Mouse (Mus musculus): ENCODE data around the gene Arhgef39. TPM values are rescaled to one million over a fixed set of nuclear protein-coding genes. Genes with fewer than 3 reads are reported as not detected.
A peak's percentile ranks its signal among the peaks of the same experiment; 100 is the strongest.

The Arhgef39 gene
- polyA plus RNA-seq, 1 experiment from 2014 or later: 6.0 TPM

DNA sequence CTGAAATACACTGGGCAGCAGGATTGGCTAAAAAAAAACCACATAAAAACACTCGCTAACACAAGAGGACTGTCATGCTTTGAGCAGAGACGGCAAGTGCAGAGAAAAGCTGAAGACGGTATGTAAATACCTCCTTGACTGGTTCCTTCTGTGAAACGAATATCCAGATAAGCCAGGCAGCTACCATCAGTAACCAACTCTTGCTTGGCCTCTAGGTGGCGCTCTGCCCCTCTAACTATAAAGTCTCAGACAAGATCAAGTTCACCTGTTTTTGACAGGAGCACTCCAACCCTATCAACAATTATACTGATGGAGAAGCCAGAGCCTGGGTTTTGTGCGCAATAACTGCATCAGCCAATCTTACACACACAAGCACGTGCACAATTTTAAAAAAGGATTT is 31.1 kb upstream of the Arhgef39 start:
- peak; percentile 85 for DNase-seq
- Histone ChIP-seq H3K4me3 (replicated peaks; ENCODE audit: low read depth, low read length) (no peak overlapping the region), H3K36me3 (ENCODE audit: control insufficient read depth, insufficient read depth, low read length) (peaks cover 46% of the 10 kb centered on the region), H3K27me3 (ENCODE audit: control insufficient read depth, insufficient read depth, low read length) (0 out of 2 replicates have a peak, but pooled peaks cover under 1% of the 10 kb centered on the region), H3K4me1 (ENCODE audit: control insufficient read depth, insufficient read depth, low read length) (no peaks in the 10 kb centered on the region), H3K9ac (replicated peaks; ENCODE audit: low read length) (no peak overlapping the region), H3K9me3 (ENCODE audit: control insufficient read depth, low read length) (no peaks in the 10 kb centered on the region), H3K4me2 (ENCODE audit: low read length) (no peak overlapping the region), H3K27ac (replicated peaks; ENCODE audit: low read depth, low read length) (no peak overlapping the region)
- ATAC-seq (ENCODE audit: low FRiP score, low TSS enrichment): no peak
- WGBS: 21% methylated on average over 7 of the region's 7 CpGs

DNA sequence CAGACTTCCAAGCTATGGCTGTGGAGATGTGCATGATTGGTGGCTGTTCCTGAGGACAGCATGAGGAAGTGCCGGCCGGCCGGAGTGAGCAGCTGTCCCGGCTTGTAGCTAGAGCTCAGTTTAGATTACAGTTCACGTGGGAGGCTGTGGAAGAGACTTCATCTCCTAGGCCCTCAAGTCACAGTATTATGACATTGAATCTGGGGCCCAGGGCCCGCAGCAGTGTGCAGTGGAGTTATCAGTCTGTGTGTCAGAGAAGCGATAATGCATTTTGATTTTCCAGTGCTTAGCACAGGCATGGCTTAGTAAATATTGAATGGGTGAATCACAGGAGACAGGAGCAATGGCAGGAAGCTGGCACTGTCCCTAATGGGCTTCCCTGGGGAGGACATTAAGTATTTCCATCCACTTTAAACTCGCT is 30.6 kb upstream of the Arhgef39 start:
- 73% methylated on average over 8 of the region's 8 CpGs for WGBS
- no peak for ATAC-seq (ENCODE audit: low FRiP score, low TSS enrichment)

DNA sequence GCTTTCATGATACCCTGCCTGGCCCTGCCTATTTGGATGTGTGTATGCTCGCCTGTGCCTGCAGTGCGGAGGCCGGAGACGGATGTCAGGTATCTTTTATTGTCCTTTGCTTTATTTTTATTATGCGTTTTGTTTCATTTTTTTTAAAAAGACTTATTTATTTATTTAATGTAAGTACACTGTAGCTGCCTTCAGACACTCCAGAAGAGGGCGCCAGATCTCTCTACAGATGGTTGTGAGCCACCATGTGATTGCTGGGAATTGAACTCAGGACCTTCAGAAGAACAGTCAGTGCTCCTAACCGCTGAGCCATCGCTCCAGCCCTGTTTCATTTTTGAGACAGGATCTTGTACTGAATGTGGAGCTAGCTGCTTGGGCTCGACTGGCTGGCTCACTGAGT is 29.0 kb upstream of the Arhgef39 start:
- Histone ChIP-seq H3K27ac (replicated peaks; ENCODE audit: low read depth, low read length) (no peak overlapping the region), H3K9ac (replicated peaks; ENCODE audit: low read length) (no peak overlapping the region), H3K4me1 (ENCODE audit: control insufficient read depth, insufficient read depth, low read length) (0 out of 2 replicates have a peak, but pooled peaks cover 8% of the 10 kb centered on the region), H3K9me3 (ENCODE audit: control insufficient read depth, low read length) (no peaks in the 10 kb centered on the region), H3K4me2 (ENCODE audit: low read length) (no peak overlapping the region), H3K36me3 (ENCODE audit: control insufficient read depth, insufficient read depth, low read length) (peaks cover 25% of the 10 kb centered on the region), H3K4me3 (replicated peaks; ENCODE audit: low read depth, low read length) (no peak overlapping the region), H3K27me3 (ENCODE audit: control insufficient read depth, insufficient read depth, low read length) (peaks cover 12% of the 10 kb centered on the region)
- ATAC-seq (ENCODE audit: low FRiP score, low TSS enrichment) (no peak), DNase-seq (no peak)
- WGBS: 84% methylated on average over 9 of the region's 9 CpGs

More for the DNA sequence above, 30.6 kb upstream of the Arhgef39 start:
- no peak for DNase-seq
- Histone ChIP-seq H3K36me3 (ENCODE audit: control insufficient read depth, insufficient read depth, low read length) (peaks cover 41% of the 10 kb centered on the region), H3K27me3 (ENCODE audit: control insufficient read depth, insufficient read depth, low read length) (0 out of 2 replicates have a peak, but pooled peaks cover 5% of the 10 kb centered on the region), H3K4me3 (replicated peaks; ENCODE audit: low read depth, low read length) (no peak overlapping the region), H3K4me1 (ENCODE audit: control insufficient read depth, insufficient read depth, low read length) (no peaks in the 10 kb centered on the region), H3K4me2 (ENCODE audit: low read length) (no peak overlapping the region), H3K9ac (replicated peaks; ENCODE audit: low read length) (no peak overlapping the region), H3K27ac (replicated peaks; ENCODE audit: low read depth, low read length) (no peak overlapping the region), H3K9me3 (ENCODE audit: control insufficient read depth, low read length) (no peaks in the 10 kb centered on the region)

DNA sequence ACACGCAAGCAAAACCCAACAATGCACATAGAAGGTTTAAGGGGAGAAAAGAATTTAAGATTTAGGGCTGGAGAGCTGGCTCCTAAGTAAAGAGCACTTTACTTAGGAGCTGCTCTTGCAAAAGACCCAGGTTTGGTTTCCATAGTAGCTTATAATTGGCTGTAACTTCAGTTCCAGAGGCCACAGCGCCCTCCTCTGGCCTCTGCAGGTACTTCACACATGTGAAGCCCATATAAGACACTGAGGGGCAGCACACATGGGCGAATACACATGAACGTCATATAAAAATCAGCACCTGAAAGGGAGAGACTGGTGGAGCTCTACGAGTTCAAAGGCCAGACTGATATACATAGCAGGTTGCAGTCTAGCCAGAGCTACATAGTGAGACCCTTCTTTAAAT is 28.4 kb upstream of the Arhgef39 start:
- Histone ChIP-seq H3K36me3 (ENCODE audit: control insufficient read depth, insufficient read depth, low read length) (peaks cover 19% of the 10 kb centered on the region), H3K27ac (replicated peaks; ENCODE audit: low read depth, low read length) (no peak overlapping the region), H3K9ac (replicated peaks; ENCODE audit: low read length) (no peak overlapping the region), H3K27me3 (ENCODE audit: control insufficient read depth, insufficient read depth, low read length) (peaks cover 18% of the 10 kb centered on the region), H3K9me3 (ENCODE audit: control insufficient read depth, low read length) (no peaks in the 10 kb centered on the region), H3K4me3 (replicated peaks; ENCODE audit: low read depth, low read length) (no peak overlapping the region), H3K4me1 (ENCODE audit: control insufficient read depth, insufficient read depth, low read length) (0 out of 2 replicates have a peak, but pooled peaks cover 8% of the 10 kb centered on the region), H3K4me2 (ENCODE audit: low read length) (no peak overlapping the region)
- 67% methylated on average over 5 of the region's 5 CpGs for WGBS
- DNase-seq: peak; percentile 7
- ATAC-seq (ENCODE audit: low FRiP score, low TSS enrichment): no peak

DNA sequence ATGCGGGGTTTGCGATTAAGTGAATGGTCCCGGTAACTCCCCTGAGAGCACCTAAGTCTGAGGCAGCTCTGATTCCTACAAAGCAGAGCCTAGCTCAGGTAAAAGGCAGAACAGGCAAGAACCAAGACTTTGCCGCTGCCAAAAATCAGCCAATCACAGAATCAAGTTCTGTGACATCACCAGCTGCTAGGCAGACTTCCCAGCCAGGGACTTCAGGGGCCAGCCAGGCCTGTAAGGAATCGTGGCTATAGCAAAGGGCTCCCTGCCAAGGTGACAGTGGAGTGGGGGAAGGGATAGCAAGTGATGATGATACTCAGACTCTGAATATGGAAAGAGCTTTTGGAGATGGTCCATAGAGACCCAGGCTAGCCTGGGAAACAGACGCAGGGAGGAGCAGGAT is 20.5 kb upstream of the Arhgef39 start:
- WGBS: 11% methylated on average over 6 of the region's 6 CpGs
- Histone ChIP-seq H3K36me3 (ENCODE audit: control insufficient read depth, insufficient read depth, low read length) (no peaks in the 10 kb centered on the region), H3K4me2 (ENCODE audit: low read length) (peak overlapping the region; percentile 39), H3K9ac (replicated peaks; ENCODE audit: low read length) (no peak overlapping the region), H3K4me3 (replicated peaks; ENCODE audit: low read depth, low read length) (no peak overlapping the region), H3K4me1 (ENCODE audit: control insufficient read depth, insufficient read depth, low read length) (peaks cover 11% of the 10 kb centered on the region; the same call in 1 of the 2 replicates), H3K9me3 (ENCODE audit: control insufficient read depth, low read length) (no peaks in the 10 kb centered on the region), H3K27me3 (ENCODE audit: control insufficient read depth, insufficient read depth, low read length) (peaks cover 23% of the 10 kb centered on the region), H3K27ac (replicated peaks; ENCODE audit: low read depth, low read length) (no peak overlapping the region)
- peak; percentile 57; the same call in 1 of the 2 replicates for ATAC-seq (ENCODE audit: low FRiP score, low TSS enrichment)
- DNase-seq: peak; percentile 94

DNA sequence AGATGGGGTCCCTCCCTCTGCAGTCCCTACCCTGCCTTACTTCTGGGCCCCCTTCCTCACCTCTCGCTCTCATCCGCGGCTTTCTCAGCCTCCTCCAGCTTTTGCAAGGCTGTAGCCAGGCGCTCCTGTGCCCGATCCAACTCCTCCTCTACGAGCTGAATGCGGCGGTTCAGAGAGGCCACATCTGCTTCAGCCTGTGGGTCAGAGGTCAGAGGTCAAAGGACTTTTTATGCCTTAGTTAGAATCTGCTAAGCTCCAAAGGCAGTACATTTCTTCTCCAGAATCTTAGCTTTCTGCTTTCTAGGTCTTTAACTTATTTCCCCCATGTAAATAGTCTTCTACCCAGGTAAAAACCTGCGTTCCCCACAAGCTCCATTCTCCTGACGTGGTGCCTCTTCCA is 20.1 kb upstream of the Arhgef39 start:
- 15% methylated on average over 10 of the region's 10 CpGs for WGBS
- H3K9ac ChIP-seq (replicated peaks; ENCODE audit: low read length): no peak overlapping the region
- H3K4me3 ChIP-seq (replicated peaks; ENCODE audit: low read depth, low read length): no peak overlapping the region
- peak overlapping the region; percentile 39 for H3K4me2 ChIP-seq (ENCODE audit: low read length)
- H3K27me3 ChIP-seq (ENCODE audit: control insufficient read depth, insufficient read depth, low read length): peaks cover 23% of the 10 kb centered on the region
- H3K36me3 ChIP-seq (ENCODE audit: control insufficient read depth, insufficient read depth, low read length): no peaks in the 10 kb centered on the region
- no peaks in the 10 kb centered on the region for H3K9me3 ChIP-seq (ENCODE audit: control insufficient read depth, low read length)
- peaks cover 11% of the 10 kb centered on the region; the same call in 1 of the 2 replicates for H3K4me1 ChIP-seq (ENCODE audit: control insufficient read depth, insufficient read depth, low read length)
- no peak overlapping the region for H3K27ac ChIP-seq (replicated peaks; ENCODE audit: low read depth, low read length)
- DNase-seq (no peak), ATAC-seq (ENCODE audit: low FRiP score, low TSS enrichment) (no peak)

DNA sequence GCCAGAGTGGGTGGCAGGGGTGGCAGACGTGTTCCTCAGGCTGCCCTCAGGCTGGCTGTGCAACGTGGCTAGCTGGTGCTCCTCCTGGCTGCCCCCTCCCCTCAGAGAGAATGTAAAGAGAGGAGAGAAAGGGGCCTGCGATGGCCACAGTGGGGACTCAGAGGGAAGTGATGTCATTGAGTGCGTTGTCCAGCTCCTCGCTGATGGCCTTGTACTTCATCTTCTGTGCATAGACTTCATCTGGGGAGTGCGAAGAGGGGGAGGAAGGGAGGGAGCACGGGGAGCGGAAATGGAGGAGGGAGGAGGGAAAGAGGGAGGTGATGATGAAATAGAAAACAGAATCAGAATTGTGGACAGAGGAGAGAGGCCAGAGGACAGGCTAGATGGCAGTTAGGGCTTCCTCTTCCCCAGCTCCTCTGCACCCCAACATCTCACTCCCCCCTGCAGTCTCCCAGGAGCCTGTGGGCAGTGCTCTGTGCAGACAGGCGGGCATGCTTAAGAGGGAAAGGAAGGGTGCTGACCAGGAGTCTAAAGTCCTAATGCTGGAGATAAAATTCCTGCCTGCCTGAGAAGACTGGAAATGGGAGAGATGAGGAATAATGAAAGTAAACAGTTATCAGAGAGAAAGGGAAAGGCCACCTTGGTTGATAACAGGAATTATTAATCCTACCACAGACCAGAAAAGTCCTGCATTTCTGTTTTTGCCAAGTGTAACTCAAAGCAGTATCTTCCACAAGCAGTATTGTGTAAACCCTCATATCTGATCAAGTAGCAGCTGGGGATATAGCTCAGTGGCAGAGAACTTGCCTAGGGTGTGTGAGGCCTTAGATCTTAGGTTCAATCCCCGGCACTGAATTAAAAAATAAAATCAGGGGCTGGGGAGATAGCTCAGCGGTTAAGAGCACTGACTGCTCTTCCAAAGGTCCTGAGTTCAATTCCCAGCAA is 16.5 kb upstream of the Arhgef39 start:
- Histone ChIP-seq H3K4me1 (ENCODE audit: control insufficient read depth, insufficient read depth, low read length) (peaks cover 3% of the 10 kb centered on the region; the same call in 1 of the 2 replicates), H3K9me3 (ENCODE audit: control insufficient read depth, low read length) (no peaks in the 10 kb centered on the region), H3K4me2 (ENCODE audit: low read length) (no peak overlapping the region), H3K36me3 (ENCODE audit: control insufficient read depth, insufficient read depth, low read length) (no peaks in the 10 kb centered on the region), H3K9ac (replicated peaks; ENCODE audit: low read length) (no peak overlapping the region), H3K27ac (replicated peaks; ENCODE audit: low read depth, low read length) (no peak overlapping the region), H3K4me3 (replicated peaks; ENCODE audit: low read depth, low read length) (no peak overlapping the region), H3K27me3 (ENCODE audit: control insufficient read depth, insufficient read depth, low read length) (no peaks in the 10 kb centered on the region)
- WGBS: 76% methylated on average over 11 of the region's 11 CpGs
- DNase-seq (no peak), ATAC-seq (ENCODE audit: low FRiP score, low TSS enrichment) (no peak)

DNA sequence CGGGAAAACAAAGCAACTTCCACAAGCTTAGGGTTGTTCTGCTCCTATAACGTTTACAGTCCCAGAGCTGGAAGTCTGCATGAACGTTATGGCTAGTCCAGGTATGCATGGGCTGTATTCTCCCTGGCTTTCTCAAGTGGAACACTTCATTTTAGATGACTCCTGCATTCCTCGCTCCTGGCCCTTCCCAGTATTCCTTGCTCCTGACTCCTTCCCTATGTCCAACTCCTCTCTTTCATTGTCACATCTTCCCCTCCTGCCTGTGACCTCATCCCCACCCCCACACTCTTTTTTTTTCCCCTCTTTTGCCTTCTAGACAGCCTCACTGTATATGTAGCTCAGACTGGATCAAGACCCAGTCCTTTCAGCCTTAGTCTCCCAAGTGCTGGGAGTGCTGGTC is 14.3 kb upstream of the Arhgef39 start:
- H3K27me3 ChIP-seq (ENCODE audit: control insufficient read depth, insufficient read depth, low read length): no peaks in the 10 kb centered on the region
- H3K36me3 ChIP-seq (ENCODE audit: control insufficient read depth, insufficient read depth, low read length): no peaks in the 10 kb centered on the region
- 78% methylated on average over 4 of the region's 4 CpGs for WGBS
- H3K27ac ChIP-seq (replicated peaks; ENCODE audit: low read depth, low read length): no peak overlapping the region
- H3K9me3 ChIP-seq (ENCODE audit: control insufficient read depth, low read length): no peaks in the 10 kb centered on the region
- no peak overlapping the region for H3K4me2 ChIP-seq (ENCODE audit: low read length)
- H3K4me1 ChIP-seq (ENCODE audit: control insufficient read depth, insufficient read depth, low read length): no peaks in the 10 kb centered on the region
- DNase-seq (no peak), ATAC-seq (ENCODE audit: low FRiP score, low TSS enrichment) (no peak)
- H3K4me3 ChIP-seq (replicated peaks; ENCODE audit: low read depth, low read length): no peak overlapping the region
- no peak overlapping the region for H3K9ac ChIP-seq (replicated peaks; ENCODE audit: low read length)
